Mouse (Mus musculus): ENCODE results near the gene Nek9. TPM values are rescaled to one million over a fixed set of nuclear protein-coding genes. Genes with fewer than 3 reads are reported as not detected.

Gene Nek9
- polyA plus RNA-seq (2014; fragmentation: Illumina TruSeq; extraction: RNeasy Lipid Tissue Mini Kit (QIAGEN cat#74804); ENCODE audit: low read depth, low replicate concordance) = 85.3 TPM

DNA sequence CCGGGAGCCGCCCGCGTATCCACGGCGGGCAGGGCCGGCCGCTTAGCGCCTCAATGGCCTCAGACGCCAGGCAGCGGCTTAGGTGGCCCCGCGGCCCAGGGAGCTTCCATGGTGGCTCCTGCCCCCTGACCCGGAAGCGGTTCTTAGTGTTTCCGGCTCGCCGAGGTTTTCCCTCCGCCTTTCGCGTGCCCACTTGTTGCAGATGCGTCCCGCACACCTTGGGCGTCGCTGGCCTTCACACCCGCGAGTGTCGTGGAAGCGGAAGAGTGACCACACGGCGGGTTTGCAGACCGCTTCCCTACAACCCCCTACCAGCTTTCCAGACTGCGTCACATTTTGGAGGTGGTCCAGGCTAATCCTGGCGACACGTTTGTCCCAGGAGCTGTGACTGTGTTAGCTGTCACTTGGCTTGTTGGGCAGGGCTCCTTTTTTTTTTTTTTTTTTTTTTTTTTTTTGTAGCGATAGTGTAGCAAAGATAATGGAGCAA is at the start of gene Nek9:
Gene Nek9 (minus strand): TSS at position 120 of the 487 bp plus-strand sequence.

DNA sequence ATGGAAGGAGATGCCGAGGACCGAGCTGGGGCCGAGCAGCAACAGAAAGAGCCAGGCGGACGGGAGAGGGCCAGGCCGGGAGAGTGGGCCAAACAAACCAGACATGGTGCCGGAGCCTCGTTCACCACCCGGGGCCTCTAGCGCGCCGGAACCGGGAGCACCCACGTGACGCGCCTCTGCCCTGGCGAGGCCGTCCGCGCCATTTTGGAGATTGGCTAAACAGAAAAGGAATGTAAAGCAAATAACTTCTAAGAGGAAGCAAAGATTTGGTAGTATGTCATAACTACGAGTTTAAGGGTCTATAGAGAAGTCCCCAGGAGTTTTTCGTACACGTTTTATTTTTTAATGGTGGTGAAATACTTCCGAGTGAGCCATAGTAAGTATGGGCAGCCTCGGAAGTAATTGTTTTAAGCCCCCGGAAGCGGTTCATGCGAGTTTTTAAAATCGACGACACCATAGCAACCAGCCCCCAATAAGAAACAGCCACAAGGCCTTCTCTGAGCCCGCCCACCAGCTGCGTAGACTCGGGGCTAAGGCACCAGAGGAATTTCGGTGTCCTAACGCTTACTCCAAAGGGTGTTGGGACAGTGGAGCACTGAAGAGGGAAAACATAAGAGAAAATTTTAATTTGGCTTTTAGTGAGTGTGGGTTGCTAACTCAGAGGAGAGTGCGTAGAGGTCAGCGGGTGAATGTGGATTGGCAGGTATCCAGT is 35.6 kb upstream of the Nek9 start, which contains the start of gene Tmed10:
Gene Tmed10 (minus strand): TSS at position 287 of the 712 bp plus-strand sequence.

DNA sequence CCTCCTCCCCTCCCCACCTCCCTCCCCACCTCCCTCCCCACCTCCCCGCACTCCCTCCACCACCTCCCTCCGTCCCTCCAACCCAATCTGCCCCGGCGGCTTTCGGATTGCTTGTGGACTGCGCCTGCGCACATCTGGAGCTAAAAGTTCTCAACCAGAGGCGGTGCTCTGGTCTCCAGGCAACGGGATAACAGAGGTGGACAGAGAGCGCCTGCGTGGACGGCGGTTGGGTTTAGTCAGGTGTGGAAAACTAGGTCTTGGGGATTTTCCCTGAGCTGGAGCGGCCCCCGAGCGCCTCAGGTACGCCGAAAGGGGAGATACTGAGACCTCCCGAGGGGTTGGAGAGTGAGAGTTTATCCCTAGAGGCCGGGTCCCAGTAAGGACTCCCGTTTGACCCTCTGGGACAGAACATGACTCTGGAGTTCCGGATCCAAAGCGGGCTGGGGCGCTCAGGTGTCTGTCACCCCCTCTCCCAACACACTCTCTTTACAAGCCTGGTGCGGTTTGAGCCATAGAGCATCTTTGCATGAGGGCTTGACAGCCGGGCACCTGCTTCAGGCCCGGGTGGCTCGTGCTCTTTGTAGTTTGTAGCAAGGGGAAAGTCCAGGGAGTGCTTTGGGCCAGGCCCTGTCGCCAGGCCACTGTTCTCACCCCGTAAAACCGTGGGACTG is 50.5 kb downstream of the Nek9 start, which contains the start of gene Zc2hc1c:
Gene Zc2hc1c (plus strand): TSS at position 106 of the 671 bp plus-strand sequence.

DNA sequence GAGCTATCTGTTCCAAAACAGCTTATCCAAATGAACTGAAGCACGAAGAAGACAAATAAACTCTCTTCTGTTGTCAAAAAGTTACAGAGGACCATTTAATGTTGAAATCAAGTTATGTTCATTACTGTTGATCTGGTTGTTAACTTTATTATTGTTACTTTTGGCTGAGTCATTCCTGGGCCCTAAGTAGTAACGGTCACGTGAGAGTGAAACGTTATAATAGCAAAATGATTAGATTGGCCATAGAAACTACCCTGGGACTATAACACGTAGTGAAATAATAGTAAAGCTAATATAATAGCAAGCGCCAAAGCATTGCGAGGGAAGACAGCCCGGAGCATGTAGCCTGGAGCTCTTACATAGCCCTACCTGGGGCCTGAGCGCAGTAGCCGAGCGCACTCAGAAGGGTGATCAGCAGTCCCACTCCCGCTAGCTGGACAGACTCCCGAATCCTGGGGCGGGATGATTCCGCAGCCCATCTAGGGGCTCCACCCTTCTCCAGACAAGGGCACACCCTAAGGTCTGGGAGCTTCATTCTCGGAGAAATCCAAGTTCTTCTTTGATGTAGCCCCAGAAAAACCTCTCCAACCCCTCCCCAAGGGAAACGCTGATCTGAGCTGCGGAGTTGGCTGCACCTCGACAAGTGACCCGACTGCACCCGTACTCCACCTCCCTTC is 51.2 kb downstream of the Nek9 start, which contains the start of gene Acyp1:
Gene Acyp1 (minus strand): TSS at position 630 of the 677 bp plus-strand sequence.

DNA sequence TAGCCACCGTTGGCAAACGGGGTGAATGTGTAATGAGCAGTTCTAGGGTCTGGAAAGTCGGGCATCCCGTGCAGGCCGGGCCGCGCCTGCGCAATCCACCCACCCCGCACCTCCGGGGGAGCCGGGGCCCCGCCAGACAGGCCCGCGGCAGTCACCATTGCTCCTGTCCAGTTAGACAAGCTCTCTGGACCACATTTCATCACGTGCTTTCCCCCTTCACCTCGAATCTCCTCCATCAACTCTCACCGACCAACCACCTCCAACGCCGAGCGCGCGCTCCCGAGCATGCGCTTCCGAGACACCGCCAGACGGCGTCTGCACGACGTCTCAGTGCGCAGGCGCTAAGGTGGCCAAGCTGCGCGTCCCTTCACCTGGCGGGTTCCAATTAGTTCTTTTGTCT is 68.8 kb downstream of the Nek9 start, which contains the start of gene Mlh3:
Gene Mlh3 (minus strand): TSS at position 281 of the 400 bp plus-strand sequence.

Other genes starting within 250 kb of the Nek9 start
- 0.41 TPM for gene Prox2, start 228.6 kb downstream of the Nek9 start, polyA plus RNA-seq (2014; fragmentation: Illumina TruSeq; extraction: RNeasy Lipid Tissue Mini Kit (QIAGEN cat#74804); ENCODE audit: low read depth, low replicate concordance)
- 291 TPM for gene Dlst, start 228.5 kb downstream of the Nek9 start, polyA plus RNA-seq (2014; fragmentation: Illumina TruSeq; extraction: RNeasy Lipid Tissue Mini Kit (QIAGEN cat#74804); ENCODE audit: low read depth, low replicate concordance)
- not detected for gene Rps6kl1, start 188.1 kb downstream of the Nek9 start, polyA plus RNA-seq (2014; fragmentation: Illumina TruSeq; extraction: RNeasy Lipid Tissue Mini Kit (QIAGEN cat#74804); ENCODE audit: low read depth, low replicate concordance)
- not detected for gene Pgf, start 161.6 kb downstream of the Nek9 start, polyA plus RNA-seq (2014; fragmentation: Illumina TruSeq; extraction: RNeasy Lipid Tissue Mini Kit (QIAGEN cat#74804); ENCODE audit: low read depth, low replicate concordance)
- gene Eif2b2, start 119.9 kb downstream of the Nek9 start, polyA plus RNA-seq (2014; fragmentation: Illumina TruSeq; extraction: RNeasy Lipid Tissue Mini Kit (QIAGEN cat#74804); ENCODE audit: low read depth, low replicate concordance) = 4.0 TPM
- gene Mlh3, start 68.8 kb downstream of the Nek9 start, polyA plus RNA-seq (2014; fragmentation: Illumina TruSeq; extraction: RNeasy Lipid Tissue Mini Kit (QIAGEN cat#74804); ENCODE audit: low read depth, low replicate concordance) = 30.3 TPM
- gene Acyp1, start 50.9 kb downstream of the Nek9 start, polyA plus RNA-seq (2014; fragmentation: Illumina TruSeq; extraction: RNeasy Lipid Tissue Mini Kit (QIAGEN cat#74804); ENCODE audit: low read depth, low replicate concordance) = 32.1 TPM
- gene Zc2hc1c, start 50.8 kb downstream of the Nek9 start, polyA plus RNA-seq (2014; fragmentation: Illumina TruSeq; extraction: RNeasy Lipid Tissue Mini Kit (QIAGEN cat#74804); ENCODE audit: low read depth, low replicate concordance) = 0.70 TPM
- 518 TPM for gene Tmed10, start 35.5 kb upstream of the Nek9 start, polyA plus RNA-seq (2014; fragmentation: Illumina TruSeq; extraction: RNeasy Lipid Tissue Mini Kit (QIAGEN cat#74804); ENCODE audit: low read depth, low replicate concordance)
- gene Fos, start 134.5 kb upstream of the Nek9 start, polyA plus RNA-seq (2014; fragmentation: Illumina TruSeq; extraction: RNeasy Lipid Tissue Mini Kit (QIAGEN cat#74804); ENCODE audit: low read depth, low replicate concordance) = 41.4 TPM